Mouse (Mus musculus) kidney, embryonic 15.5 days (tissue): ENCODE results near the gene Crip2. TPM values are rescaled to one million over a fixed set of nuclear protein-coding genes. Genes with fewer than 3 reads are reported as not detected.

Source experiments
- ATAC-seq: fragments of 200-750 bp; cut with Nextera tagmentation; replicated peaks from 2 replicates; pipeline ENCODE4 v1.8.0; 2017; ENCODE audit warnings: moderate TSS enrichment; ENCODE audit not compliant: low FRiP score
- H3K27ac ChIP-seq: fragments of 300-500 bp; sonication (generic); 2 replicates; pipeline ENCODE4 v1.5.1; 2015; ENCODE audit warnings: mild to moderate bottlenecking, inconsistent platforms
- H3K27me3 ChIP-seq: fragments of 300-500 bp; sonication (generic); 2 replicates; pipeline ENCODE4 v1.6.1; 2015; ENCODE audit warnings: inconsistent platforms
- H3K36me3 ChIP-seq: fragments of 300-500 bp; sonication (generic); 2 replicates; pipeline ENCODE4 v1.6.1; 2015; ENCODE audit warnings: inconsistent platforms
- H3K4me1 ChIP-seq: fragments of 300-500 bp; sonication (generic); 2 replicates; pipeline ENCODE4 v1.6.1; 2015; ENCODE audit warnings: inconsistent platforms
- H3K4me2 ChIP-seq: fragments of 300-500 bp; sonication (generic); 2 replicates; pipeline ENCODE4 v1.6.1; 2015; ENCODE audit warnings: moderate library complexity, mild to moderate bottlenecking, inconsistent platforms
- H3K4me3 ChIP-seq: fragments of 300-500 bp; sonication (generic); replicated peaks from 2 replicates; pipeline ENCODE4 v1.5.1; 2015; ENCODE audit warnings: mild to moderate bottlenecking, inconsistent platforms
- H3K9ac ChIP-seq: fragments of 300-500 bp; sonication (generic); 2 replicates; pipeline ENCODE4 v1.6.1; 2015; ENCODE audit warnings: mild to moderate bottlenecking, inconsistent platforms
- H3K9me3 ChIP-seq: fragments of 300-500 bp; sonication (generic); replicated peaks from 2 replicates; pipeline ENCODE4 v1.6.1; 2016; ENCODE audit warnings: inconsistent platforms
- WGBS: fragments of 180-500 bp; shearing (Covaris S2); methylation state at CpG from one replicate; pipeline ENCODE4 v1.1.7; 2015; ENCODE audit warnings: mixed read lengths; 5-methylcytosine and 5-hydroxymethylcytosine counted together
- polyA plus RNA-seq: library from polyadenylated mRNA; unstranded; fragments of >200 nt; fragmentation: Nextera tagmentation; extraction: Ambion mirVana; gene quantifications from 2 replicates; pipeline ENCODE4 v1.2.1, GENCODE M21; 2015

Crip2 gene
- polyA plus RNA-seq, 1 experiment from 2014 or later, result 210 TPM

GRCm38 (mm10) chr12:113193423-113193822 lies 53.4 kb downstream of the Crip2 start:
- WGBS, result 53% methylated on average over 2 of the region's 2 CpGs
- H3K9me3 ChIP-seq, result no peaks in the 10 kb centered on the region

More at GRCm38 (mm10) chr12:113193423-113193822, 53.4 kb downstream of the Crip2 start:
- no peak overlapping the region for H3K4me3 ChIP-seq
- H3K27ac ChIP-seq, result no peak overlapping the region
- H3K4me1 ChIP-seq, result no peaks in the 10 kb centered on the region; the same call in 1 of the 2 replicates
- no peak for ATAC-seq
- no peak overlapping the region for H3K4me2 ChIP-seq
- H3K27me3 ChIP-seq, result no peaks in the 10 kb centered on the region
- H3K36me3 ChIP-seq, result 0 out of 2 replicates have a peak, but pooled peaks cover 3% of the 10 kb centered on the region
- no peak overlapping the region for H3K9ac ChIP-seq

Other genes starting within 250 kb of the Crip2 start
- gene Jag2, start 210.5 kb upstream of the Crip2 start, polyA plus RNA-seq, result 3.0 and 3.5 TPM in 2 replicates
- 87.5 and 88.5 TPM in 2 replicates for gene Nudt14, start 198.1 kb upstream of the Crip2 start, polyA plus RNA-seq
- gene Btbd6, start 163.8 kb upstream of the Crip2 start, polyA plus RNA-seq, result 24.7 and 25.3 TPM in 2 replicates
- gene Brf1, start 139.5 kb upstream of the Crip2 start, polyA plus RNA-seq, result 62.4 and 70.4 TPM in 2 replicates
- 12.6 and 14.3 TPM in 2 replicates for gene Pacs2, start 125.7 kb upstream of the Crip2 start, polyA plus RNA-seq
- gene Tex22, start 65.7 kb upstream of the Crip2 start, polyA plus RNA-seq, result 0.80 TPM in 1 of 2 replicates, not detected in the other
- 16.0 and 16.3 TPM in 2 replicates for gene Mta1, start 42.0 kb upstream of the Crip2 start, polyA plus RNA-seq
- gene Crip1, start 6.1 kb downstream of the Crip2 start, polyA plus RNA-seq, result 309 and 310 TPM in 2 replicates
- gene Tedc1, start 16.2 kb downstream of the Crip2 start, polyA plus RNA-seq, result 40.2 and 42.0 TPM in 2 replicates
- gene Tmem121, start 45.7 kb downstream of the Crip2 start, polyA plus RNA-seq, result 9.5 and 10.5 TPM in 2 replicates